Mouse (Mus musculus) MEL-GATA-1-ER (cell line): ENCODE data around the gene Rhbg.

ENCODE experiments used
- DNase-seq: peaks from one replicate; pipeline ENCODE4 v3.0.0-alpha.2; 2012; ENCODE audit warnings: low read depth; ENCODE audit errors: extremely low read depth

Gene Rhbg

DNA sequence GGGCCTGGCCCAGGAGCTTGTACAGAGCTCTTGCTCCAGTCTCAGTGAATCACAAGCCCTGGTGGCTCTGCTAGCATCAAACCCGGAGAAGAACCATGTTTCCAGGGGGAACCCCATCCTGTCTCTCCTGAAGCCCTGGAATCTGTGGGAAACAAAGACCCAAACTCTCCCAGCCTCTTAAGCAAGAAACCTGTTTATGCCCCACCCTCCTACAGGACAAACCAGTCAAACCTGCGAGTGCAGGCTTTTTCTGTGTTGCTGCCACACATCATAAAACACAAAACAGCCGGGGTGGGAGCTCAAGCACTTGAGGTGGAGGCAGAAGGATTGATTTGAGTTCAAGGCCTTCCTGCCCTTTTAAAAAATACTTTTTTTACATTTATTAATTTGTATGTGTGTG lies 7.8 kb upstream of the Rhbg start:
- DNase-seq: no peak

DNA sequence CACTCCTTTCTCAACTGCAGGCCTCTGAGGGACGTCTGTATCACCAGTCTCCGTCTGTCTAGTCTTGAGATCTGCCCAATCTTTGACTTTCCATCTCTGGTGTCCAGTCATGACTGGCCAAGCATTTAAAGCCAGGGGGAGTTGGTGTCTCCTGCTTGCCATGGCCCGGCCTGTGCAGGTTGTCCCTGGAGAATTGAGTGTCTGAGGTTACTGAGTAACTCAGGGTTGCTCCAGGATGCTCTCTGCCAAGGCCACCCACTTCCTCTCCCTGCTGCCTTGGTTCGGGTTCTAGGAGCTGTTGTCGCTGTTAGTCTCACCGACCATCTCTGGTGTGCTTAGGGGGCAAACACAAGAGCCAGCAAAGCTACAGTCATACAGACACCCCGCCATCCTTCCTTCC lies 1.9 kb upstream of the Rhbg start:
- DNase-seq: no peak

- no peak for DNase-seq
These were observed 1.4 kb upstream of the Rhbg start for GRCm38 (mm10) chr3:88255950-88256349.

DNA sequence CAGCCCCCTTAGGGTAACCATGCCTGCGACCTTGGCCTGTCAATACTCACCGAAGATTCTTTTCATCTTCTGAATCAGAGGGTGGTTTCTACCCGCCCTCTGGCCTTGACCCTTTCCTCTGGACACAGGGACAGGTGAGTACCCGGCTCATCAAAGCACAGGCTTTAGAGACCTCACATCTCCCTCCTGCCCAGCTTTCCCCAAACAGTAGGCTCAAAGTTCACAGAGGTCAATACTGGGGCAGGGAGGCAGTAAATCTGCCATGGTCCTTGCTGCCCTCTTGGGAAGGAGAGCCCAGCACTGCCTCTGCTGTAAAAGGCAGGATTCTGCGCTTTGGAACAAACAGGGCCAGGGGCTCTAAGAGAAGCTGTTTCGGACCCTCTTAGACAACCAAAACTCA lies 1.8 kb downstream of the Rhbg start:
- DNase-seq: no peak

GRCm38 (mm10) chr3:88248406-88248805 lies 6.1 kb downstream of the Rhbg start:
- DNase-seq: no peak

DNA sequence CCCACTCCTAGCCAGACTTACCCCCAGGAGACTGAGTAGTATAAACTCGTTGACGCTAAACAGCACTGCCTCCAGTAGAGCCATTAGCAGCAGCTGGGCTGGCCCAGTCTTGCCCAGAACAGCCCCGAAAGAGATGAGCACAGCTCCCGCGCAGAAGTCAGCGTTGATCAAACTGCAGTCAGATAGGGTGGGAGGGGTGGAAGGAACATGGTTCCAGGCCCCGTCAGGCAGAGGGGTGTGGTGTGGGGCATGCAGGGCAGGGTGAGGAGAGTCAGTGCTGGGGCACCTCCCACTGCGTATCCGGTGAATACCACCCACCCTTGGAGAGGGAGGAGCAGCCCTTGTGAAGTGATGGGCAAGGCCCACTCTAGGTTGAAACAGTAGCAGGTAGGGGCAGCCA lies 6.8 kb downstream of the Rhbg start:
- no peak for DNase-seq

- peak; percentile 61 for DNase-seq
These were observed 8.7 kb downstream of the Rhbg start for GRCm38 (mm10) chr3:88245811-88246210.

DNA sequence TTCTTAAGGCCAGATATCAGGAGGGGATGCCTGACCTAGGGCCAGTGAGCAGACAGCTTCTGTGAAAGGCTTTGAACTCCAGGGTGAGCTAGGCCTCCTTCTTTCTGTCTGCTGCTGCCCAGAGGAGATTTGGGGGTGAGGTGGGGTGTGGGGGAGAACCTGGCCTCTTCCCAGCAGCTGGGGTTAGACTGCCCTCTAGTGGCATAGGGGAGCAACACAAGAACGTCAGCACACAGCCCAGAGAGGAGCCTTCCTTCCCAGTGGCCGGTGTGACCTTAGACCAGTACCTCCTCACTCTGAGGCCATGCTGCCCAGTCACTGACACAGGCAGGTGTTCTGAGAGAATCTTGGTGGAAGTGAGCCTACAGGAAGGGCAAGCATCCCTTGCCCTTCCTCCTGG lies 10.4 kb downstream of the Rhbg start:
- peak; percentile 23 for DNase-seq

DNA sequence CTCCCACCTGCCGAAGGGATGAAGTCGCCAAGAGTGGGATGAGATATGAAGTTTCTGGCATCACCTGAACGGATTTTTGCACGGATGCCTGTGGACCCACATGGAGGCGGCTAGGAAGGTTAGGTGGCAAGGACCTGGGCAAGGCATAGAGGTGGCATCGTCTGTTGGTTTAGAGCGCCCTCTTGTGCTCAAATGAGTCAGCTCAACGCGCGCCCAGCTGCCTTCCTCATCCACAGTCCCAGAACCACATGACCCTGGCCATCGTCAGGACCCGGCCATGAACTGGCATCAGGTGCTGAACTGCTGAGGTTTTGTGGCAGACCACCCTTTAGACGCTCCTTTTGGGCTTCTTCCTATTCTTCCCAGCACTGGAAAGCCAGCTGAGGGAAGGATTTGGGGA lies 12.0 kb downstream of the Rhbg start:
- DNase-seq: peak; percentile 39

- no peak for DNase-seq
These were observed 13.3 kb downstream of the Rhbg start for GRCm38 (mm10) chr3:88241045-88241786.

- DNase-seq: no peak
These were observed 15.1 kb downstream of the Rhbg start for GRCm38 (mm10) chr3:88239446-88239845.

DNA sequence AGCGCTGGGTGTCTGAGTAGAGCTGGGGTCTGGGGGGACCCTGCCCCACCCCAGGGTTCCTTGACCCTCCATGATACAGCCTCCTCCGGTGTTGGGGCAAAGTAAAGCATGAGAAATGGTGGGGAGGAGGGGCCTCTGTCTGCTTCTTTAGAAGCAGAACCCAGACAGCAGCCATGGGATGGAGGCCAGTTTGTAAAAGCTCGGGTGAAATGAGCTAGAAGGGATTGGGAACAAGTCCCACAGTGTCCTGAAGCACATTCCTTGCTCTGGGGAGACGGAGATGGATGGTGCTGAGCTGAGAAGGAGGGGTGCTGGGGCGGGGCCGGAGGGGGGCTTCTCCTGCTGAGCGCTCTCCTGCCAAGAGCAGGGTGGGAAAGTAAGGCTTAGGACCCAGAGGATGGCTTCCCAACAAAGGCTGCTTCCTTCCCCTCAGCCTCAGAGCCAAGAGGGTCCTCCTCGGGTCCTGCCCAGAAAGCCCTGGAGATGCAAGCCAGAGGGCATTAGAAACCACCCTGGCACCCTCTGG lies 15.6 kb downstream of the Rhbg start:
- DNase-seq: no peak

GRCm38 (mm10) chr3:88237556-88238194 lies 16.8 kb downstream of the Rhbg start:
- no peak for DNase-seq

GRCm38 (mm10) chr3:88237161-88237555 lies 17.4 kb downstream of the Rhbg start:
- DNase-seq: no peak

- DNase-seq: no peak
These were observed 18.9 kb downstream of the Rhbg start for GRCm38 (mm10) chr3:88235616-88236015.

DNA sequence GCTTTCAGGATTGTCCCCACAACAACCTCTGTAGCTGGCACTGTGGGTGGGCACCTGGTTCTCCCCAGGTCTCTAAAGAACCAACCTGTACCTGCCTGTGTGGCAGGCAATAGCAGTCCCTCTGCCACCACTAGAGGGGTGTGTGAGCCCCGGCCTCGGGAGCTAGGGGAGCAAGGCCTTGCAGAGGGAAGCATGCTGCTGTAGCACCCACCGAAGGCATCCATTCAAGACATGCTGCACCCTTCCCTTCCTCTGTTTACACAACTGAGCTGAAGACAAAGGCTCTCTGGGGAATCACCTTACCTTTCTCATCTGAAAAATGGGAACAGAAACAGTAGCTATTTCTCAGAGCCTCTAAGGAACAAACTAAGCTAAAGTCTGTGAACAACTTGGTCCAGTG lies 19.3 kb downstream of the Rhbg start:
- no peak for DNase-seq

DNA sequence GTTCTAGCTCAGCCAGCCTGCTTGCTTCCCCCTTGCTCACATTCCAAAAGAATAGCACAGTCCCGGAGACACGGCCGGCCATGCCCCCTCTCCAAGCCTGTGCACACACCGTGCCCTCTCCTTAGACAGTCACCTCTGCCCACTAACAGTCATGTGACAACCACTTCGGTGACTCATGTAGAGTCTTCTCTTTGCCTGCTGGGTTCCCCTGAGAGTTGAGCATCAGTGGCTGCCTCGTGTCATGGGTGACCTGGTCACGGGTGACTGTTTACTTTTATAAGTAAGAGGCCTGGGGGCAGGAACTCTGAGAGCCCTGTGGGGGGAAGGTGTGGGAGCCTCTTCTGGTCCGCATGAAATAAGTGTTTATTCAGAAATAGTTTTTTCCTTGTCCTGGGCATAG lies 20.5 kb downstream of the Rhbg start:
- no peak for DNase-seq

DNA sequence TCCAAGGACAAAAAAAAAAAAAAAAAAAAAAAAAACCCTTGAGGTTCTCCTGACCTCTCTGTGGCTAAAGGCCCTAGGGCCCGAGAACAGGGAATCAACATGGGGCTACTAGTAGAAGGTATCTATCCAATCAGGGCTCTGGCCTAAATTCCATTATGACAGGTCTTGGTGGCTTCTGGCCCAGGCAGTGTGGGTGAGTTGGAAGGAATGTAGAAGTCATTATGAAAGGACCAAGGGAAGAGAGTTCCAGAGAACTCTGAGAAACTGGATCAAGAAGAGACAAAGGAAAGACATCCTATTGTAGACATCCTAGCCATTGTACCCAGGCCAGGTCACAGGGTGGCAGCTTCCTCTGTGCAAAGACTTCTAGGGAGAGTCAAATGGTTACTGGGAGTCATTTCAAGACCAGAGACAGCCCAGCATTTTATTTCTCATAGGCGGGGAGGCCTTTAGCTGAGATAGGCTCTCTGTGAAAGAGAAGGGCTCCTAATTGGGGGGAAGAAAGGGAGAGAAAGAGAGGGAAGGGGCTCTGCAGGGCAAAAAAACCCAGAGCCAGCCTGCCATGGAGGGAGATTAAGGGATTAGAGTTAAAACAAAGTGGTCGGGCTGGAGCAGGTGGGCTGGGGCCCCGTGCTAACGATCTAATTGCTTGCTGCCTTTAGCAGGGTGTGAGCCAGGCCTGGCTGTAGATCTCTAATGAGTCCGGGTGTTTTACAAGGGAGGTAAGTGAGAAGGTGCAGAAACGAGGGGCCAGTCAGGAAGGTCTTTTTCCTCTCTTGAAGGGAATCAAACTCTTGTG lies 21.5 kb downstream of the Rhbg start:
- DNase-seq: no peak

GRCm38 (mm10) chr3:88232301-88232702 lies 22.2 kb downstream of the Rhbg start:
- no peak for DNase-seq

DNA sequence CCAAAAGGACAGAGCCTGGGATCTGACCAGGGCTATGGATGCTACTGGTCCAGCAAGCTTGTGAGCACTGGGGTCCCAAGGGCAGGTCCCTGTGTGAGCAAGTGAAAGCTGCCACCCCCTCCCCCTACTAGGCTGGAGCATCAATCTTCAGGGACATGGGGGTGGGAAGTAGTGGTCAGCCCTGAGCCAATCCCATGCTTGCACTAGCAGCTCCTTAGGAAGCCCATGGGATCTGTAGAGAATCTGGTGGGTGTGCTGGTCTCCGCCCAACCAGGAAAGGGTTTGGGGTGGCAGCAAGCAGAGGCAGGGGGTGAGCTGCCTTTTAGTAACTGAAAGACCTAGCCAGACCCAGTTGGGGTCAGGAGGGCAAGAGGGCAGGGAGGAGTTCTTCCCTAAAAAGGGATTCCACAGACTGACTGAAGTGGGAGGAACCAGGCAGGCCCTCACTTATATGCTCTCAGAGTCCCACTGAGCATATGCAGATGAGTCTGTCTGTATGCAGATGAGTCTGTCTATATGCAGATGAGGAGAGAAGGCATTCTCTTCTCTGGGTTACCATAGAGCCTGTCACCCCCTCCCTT lies 23.4 kb downstream of the Rhbg start:
- DNase-seq: no peak

- DNase-seq: no peak
These were observed 24.1 kb downstream of the Rhbg start for GRCm38 (mm10) chr3:88230262-88231047.
